Mouse (Mus musculus): ENCODE results near the gene Ywhah.
"Not testable (repeated sequence)": the region's sequence is repeated elsewhere in the genome, so short reads cannot be mapped to it uniquely, and the experiment has no call there.

Gene Ywhah

DNA sequence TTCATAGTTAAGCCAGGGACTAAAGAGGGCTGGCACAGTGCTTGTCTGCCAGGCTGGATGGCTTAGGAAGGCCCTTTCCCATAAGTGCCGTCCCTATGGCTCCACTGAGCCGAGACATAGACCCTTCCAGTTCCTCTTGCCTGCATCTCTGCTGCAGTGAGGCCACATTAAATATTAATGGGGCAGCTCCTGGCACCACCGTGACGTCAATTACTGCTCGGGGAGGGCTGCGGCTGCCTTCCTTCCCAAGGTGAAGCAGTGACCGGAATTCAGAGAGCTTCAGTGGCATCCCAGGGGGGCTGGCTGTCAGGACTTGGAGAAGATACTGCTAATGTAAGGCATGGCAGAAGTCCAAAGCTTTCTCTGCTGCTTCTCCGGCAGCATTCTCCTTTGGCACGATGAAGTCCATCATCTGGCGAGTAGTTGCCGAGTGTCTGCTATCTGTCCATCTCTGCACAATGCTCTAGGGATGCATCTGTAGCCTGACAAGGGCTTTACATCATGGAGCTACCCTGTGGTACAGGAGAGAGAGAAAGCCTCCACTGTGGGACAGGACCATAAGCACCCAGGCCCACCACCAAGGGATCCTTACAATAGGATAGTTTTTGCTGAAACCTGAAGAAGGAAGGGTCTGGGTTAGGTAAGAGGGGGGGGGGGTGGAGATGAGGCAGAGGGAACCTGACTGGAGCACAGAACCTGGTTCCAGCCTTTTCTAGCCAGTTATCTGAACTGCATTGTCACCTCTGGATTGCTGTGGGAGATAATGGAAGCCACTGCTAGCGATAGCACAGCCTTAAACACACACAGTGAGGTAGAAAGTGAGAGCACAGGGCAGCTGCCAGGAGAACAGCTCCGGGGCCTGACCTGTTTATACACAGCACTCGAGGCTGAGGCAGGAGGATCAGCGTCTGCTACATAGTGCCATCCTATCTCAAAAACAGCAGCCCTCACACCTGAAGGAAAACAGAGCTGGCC lies 7.2 kb upstream of the Ywhah start:
- peak; percentile 84 for DNase-seq (ENCODE audit: low read depth, low spot score)

DNA sequence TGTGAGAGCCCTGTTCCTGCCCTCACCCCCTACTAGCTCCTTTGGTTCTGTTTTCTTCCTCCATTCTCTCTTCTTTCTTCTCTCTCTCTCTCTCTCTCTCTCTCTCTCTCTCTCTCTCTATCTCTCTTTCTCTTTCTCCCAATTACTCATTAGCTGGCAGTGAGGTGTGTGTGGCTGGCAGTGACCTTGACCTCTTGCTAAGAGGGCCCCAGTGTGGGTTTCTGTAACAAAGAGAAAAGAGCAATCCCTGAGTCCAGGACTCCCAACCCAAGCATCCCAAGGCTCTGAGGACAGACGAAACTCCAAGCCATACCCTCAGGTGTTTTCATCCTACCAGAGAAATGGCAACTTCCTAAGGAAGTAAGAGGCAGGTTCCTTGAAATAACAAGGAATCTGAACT lies 4.5 kb upstream of the Ywhah start:
- DNase-seq (ENCODE audit: low read depth, low spot score): no peak

DNA sequence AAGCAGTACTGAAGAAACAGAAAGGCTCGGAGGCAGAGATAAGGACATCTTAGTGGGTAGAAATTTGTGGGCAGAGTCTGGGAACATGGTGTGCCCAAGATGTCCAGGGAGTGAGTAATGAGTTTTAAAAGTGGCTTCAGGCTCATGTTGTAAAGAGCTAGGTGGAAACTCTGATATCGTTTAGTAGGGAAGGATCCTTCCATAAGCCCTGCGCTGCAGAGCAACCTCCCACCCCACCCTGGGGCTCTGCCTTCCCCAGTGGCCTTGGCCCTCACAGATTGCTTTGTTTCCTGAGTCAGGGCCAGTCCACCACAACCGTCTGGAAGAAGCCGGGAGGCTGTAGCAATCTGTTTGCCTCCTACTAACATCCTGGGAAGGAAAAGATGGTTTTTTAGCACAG lies 3.0 kb upstream of the Ywhah start:
- DNase-seq (ENCODE audit: low read depth, low spot score): peak; percentile 72

DNA sequence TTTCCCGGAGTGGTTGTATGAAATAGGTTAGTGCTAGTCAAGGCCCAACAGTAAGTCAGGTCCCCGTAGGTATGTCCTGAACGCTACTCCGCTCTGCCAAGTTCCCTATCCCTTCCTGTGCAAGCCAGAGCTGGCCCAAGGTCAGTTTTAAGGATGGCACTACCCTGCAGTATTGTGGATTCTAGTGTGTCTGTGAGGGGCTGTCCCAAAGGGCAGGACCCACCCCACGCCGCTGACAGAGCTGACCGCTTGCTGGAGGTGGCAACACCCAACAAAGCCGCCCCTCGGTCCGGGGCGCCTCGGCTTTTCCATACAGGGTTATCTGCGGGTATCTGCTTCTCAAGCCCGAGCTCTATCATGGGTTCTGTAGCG lies 441 bp upstream of the Ywhah start:
- DNase-seq (ENCODE audit: low read depth, low spot score): no peak

DNA sequence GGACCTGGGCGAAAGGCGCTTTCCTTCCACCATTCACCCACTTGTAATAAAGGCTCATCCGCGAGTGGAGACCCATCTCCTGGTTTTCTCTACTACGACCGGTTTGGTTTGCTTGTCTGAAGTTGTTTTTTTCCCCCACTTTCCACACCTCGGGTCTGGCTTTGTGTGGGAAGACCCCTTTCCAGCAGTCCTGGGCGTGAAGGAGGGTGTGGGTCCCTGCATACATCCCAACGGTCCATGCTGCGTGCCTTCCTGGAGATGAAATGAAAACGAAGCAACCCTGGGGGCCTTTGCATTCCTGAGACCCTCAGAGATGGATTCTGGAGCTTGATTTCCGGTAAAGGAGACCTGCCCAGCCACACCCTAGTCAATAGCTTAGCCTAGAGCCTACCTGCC lies 808 bp downstream of the Ywhah start:
- DNase-seq (ENCODE audit: low read depth, low spot score): no peak

DNA sequence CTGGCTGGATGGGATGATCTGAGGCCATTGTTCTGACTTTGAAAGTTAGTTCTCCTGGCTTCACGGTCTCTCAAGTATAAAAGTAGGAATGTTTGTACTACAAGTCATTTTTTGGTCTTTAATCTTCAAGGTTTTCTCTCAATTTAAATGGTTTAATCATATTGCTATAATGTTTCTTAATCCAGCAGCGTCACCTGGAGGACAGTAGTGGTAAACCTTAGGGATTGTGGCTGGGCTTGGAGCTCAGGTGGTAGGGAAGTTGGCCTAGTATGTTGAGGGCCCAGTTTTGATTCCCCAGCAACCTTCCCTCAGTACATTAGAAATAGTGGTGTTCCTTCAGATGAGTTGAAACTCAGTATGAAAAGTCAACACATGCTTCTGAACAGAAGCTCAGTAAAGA lies 3.0 kb downstream of the Ywhah start:
- DNase-seq (ENCODE audit: low read depth, low spot score): peak; percentile 78

DNA sequence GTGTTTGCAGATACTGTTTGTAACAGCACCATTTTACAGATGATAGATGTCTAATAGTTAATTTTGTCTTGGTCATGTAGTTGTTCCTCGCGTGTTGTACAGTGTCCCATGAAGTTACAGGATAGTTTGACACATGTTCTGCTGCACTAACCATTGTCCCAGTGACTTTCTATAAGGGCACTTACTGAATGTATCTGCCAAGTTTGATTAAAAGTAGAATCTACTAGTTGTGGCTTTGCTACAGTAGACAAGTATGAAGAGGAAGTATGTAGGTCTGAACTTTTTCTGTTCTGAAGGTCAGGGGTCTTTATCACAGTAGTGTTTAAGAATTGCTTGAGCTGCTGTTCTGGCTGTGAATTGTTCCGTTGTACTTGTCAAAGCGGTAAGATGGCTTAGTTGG lies 4.7 kb downstream of the Ywhah start:
- DNase-seq (ENCODE audit: low read depth, low spot score): no peak

DNA sequence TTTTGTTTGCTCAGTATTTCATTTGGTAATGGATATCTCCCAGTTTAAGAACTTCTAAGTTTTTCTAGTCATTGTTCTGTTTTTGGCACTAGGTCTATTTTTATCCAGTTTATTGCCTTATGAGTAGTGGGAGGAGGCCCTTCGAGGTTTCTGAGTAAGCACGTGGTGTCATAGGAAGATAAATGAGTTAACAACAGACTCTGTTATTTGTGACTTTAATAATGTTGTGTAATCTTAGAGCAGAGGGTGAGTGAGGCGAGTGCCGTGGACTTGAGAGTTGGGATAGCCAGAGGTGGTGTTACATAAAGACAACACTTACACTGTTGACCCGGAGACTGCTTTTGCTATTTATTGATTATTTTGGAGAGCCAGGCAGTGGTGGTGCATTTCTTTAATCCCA lies 5.9 kb downstream of the Ywhah start:
- no peak for DNase-seq (ENCODE audit: low read depth, low spot score)

DNA sequence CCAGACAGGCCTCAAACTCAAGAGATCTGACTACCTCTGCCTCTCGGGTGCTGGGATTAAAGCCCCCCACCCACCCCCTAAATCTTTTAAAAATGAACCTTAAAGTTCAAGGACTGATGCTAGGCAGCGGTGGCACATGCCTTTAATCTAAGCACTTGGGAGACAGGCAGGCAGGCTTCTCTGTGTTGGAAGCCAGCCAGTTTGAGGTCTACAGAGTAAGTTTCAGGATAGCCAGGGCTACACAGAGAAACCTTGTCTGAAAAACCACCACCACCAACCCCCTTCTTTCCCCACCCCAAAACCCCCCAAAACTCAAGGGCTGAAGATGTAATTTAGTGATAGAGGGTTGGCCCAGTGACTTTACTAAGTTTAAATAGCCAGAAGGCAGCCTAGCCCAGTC lies 10.0 kb downstream of the Ywhah start:
- DNase-seq (ENCODE audit: low read depth, low spot score): no peak

DNA sequence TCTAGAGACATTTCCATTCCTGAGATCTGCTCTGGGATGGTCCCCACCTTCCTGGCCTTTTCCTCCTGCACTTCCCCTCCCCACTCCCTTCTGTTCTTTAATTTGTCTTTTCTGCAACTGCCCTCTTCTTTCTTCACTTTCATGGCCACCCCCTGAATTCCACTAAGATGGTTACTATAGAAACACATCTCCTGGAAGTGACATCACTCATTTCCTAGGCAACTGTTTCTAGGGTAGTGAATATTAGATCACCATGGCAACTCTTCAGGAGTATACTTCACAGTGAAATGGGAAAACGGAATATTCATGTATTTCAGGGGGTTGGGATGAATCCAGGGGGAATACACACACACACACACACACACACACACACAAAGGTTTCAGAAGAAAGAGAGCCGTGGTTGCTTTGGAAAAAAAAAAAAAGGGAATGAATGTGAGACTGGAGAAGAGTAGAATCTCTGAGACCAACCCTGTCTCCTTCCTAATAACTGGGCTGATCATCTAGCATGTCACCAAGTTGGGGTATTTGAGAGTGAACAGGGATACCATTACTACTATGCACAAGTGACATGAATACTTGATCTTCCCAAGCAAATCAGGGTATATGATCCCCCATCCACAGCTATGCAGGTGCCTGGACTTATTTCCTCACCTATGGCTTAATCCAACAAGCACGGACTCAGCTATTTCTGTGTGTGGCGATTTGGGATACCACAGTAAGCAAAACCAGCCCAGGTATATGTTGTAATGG lies 12.0 kb downstream of the Ywhah start:
- DNase-seq (ENCODE audit: low read depth, low spot score): peak; percentile 89

DNA sequence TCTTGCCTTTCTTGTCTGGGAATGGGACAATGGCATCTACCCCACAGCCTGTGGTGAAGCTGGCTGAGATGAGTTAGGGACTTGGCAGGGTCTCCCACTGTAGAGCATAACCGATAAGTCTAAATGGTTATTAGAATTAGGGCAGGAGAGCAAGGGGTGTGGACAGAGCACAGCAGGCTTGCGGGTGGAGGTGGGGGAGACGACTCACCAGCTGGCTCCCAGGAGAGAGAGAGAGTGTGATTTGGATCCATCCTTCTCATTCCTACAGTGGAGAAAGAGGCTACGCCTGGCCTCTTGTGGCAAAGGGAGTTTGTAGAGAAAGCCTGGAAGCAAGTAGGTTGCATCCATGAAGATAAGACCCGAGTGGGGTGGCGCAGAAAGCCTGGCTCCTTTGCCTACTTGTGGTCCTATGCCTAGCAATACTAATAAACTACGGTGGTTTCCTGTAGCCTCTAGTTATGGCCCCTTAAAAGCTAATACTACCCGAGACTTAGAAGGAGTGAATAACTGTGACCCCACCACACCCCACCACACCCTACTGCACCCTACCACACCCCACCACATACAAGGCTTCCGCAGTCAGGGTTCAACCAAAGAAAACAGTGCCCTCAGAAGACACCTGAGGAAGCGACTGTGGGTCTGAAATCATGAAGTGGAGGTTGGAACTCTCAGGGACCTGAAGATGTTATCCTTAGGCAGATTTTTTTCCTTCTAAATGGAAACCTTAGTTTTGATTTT lies 13.6 kb downstream of the Ywhah start:
- no peak for DNase-seq (ENCODE audit: low read depth, low spot score)

DNA sequence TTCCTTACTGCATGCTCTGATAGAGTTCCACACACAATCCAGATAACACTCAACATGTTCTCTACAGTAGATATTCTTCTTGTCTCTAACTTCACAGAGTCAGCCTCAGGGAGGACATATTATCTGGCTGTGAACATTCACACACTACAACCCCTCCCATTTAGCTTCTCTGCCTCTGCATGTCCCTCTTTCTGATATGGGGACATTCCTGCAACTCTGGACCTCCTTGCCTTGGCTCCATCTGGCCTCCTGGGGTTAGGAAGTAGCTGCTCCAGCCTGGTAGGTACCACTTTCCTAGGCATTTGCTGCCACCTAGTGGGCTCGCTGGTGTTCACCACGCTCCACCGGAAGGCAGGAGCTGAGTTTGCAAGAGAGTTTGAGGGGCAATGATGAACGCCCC lies 14.5 kb downstream of the Ywhah start:
- peak; percentile 92 for DNase-seq (ENCODE audit: low read depth, low spot score)

DNA sequence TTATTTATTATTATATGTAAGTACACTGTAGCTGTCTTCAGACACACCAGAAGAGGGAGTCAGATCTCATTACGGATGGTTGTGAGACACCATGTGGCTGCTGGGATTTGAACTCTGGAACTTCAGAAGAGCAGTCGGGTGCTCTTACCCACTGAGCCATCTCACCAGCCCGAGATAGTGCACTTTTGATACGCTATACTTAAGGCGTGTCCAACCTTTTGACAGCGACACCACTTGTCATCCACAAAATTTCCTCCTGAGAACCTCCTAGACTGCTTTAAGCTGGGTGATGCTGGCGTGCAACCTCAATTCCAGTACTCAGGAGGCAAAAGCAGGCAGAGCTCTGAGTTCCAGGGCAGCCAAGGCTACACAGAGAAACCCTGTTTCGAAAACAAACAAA lies 15.0 kb downstream of the Ywhah start:
- DNase-seq (ENCODE audit: low read depth, low spot score): not testable (repeated sequence)

DNA sequence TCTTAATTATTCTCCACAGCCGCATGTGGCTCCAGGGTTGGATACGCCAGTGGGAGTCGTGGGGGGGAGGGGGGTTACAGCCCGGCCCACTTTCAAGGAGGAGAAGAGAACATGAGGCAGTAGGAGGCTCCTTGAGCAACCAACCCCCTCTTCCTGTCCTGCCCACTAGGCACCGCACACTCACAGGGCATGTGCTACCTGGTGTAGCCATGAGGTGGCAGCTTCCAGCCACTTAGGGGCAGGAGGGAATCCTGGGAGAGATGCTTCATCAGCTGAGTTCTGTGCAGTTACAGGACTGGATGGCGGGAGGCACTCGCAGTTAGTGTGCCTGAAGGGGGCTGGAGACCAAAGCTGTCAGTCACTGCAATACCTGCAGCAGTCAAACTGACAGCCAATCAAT lies 15.5 kb downstream of the Ywhah start:
- DNase-seq (ENCODE audit: low read depth, low spot score): no peak

DNA sequence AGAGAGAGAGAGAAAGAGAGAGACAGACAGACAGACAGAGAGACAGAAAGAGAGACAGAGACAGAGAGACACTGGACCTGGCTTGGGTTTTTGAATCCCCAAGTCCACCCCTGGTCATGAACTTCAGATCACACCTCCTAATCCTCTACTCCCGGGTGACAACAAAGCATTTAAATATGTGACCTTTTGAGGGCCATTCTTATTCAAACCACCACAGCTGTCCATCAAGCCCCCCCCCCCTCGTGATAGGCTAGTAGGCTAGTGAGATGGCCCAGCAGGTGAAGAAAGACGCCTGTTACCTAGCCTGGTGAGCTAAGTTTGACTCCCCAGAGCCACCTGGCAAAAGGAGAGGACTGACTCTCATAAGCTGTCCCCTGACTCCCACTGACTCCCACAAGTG lies 16.3 kb downstream of the Ywhah start:
- DNase-seq (ENCODE audit: low read depth, low spot score): no peak

DNA sequence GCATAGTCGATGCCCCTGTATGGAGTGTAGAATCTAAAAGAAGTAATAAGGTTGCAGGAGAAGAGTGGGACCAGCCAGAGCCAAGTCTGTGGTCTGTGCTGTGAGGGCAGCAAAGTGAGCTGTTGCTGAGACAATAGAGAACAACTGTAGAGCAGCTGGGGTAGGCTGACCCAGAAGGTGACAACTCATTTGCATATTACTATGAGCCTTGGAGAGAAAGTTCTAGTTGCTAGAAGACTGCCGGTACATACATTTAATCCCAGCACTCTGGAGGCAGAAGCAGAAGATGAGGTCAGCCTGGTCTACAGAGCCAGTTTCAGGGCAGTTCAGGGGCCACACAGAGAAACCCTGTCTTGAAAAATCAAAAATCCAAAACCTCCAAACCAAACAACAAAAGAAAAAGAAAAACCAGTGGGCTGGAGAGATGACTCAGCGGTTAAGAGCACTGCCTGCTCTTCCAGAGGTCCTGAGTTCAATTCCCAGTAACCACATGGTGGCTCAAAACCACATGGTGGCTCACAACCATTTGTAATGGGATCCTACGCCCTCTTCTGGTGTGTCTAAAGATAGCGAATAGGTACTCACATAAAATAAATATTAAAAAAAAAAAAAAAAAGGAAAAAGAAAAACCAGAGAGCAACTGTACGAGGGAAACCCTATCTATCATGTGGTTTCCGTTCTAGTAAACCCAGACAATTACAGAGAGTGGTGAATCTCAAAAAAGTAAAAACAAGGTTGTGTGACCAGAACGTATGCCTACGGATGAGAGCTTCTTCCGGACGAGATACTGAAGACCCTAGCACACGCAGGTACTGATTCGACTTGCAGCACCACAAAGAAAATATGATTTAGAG lies 20.3 kb downstream of the Ywhah start:
- no peak for DNase-seq (ENCODE audit: low read depth, low spot score)

DNA sequence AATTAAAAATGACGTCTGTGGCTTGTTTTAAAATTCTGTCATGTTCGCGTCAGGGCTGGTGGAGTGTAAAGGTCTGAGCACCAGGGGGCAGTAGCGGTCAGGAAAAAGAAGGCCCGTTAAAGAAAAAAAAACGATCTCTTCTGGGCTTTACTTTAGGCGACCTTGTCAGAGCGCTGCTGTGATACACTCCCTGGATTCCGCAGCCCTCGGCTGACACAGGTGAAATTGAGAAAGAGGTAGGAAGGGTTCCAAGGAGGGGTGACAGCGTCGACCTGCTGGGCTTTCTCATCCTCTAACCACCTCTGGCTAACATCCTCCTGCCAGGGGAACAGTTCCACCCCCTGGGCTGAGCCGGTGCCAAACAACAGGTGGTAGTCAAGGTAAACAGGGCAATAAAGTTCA lies 20.9 kb downstream of the Ywhah start:
- DNase-seq (ENCODE audit: low read depth, low spot score): peak; percentile 71

DNA sequence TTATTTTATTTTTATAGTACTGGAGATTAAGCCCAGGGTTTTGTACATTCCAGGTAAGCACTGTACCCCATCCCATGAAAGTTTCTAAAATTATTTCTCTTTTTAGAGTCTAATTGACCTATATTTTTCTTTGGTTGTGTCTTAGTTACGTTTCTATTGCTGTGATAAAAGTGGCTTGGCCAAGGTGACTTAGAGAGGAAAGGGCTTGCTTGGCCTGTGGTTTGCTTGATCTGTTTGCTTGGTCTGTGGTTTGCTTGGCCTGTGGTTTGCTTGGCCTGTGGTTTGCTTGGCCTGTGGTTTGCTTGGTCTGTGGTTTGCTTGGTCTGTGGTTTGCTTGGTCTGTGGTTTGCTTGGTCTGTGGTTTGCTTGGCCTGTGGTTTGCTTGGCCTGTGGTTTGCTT lies 22.1 kb downstream of the Ywhah start:
- DNase-seq (ENCODE audit: low read depth, low spot score): not testable (repeated sequence)

DNA sequence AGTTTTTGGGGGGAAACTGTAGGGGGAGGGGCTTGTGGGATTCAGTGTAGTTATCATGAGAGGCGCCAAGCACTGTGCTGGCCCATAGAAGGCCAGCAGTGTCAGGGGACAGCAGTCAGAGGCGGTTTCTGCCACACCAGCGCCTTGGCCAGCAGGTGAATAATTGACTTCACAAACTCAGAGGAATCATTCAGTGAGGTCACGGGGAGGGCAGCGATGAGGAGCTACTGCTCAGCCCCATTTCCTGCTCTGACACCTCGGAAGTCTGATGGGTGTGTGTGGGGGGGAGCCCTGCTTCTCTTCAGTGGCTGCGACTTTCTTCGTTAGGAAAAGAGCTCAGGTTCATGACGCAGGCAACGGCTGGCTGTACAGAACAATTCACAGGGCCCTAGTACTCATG lies 24.8 kb downstream of the Ywhah start:
- DNase-seq (ENCODE audit: low read depth, low spot score): no peak

DNA sequence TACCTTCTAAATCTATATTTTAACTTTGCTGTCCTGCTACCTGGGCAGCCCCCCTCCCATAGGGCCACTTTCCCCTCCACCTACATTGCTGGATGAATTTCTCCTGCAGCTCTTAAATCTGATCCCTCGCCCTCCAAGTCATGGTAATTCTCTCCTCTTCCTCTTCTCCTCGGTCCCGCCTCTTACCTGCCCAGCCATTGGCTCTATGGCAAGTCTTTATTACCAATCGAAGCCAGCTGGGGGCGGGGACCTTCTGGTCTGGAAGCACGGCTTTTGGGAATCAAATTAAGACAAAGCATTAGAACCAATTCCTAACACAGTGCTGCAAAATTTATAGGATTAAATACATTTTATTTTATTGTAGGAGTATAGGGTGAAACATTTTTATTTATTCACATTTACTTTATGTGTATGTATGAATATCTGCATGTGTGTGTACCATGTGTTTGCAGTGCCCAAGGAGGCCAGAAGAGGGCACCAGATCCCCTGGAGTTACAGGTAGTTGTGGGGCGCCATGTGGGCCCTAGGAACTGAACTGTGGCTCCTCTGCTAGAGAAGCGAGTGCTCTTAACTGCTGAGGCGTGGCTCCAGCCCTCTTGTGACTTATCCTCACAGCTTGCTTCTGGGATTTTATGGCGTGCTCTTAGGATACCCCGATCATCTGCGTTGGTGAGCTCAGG lies 26.2 kb downstream of the Ywhah start:
- DNase-seq (ENCODE audit: low read depth, low spot score): no peak

DNA sequence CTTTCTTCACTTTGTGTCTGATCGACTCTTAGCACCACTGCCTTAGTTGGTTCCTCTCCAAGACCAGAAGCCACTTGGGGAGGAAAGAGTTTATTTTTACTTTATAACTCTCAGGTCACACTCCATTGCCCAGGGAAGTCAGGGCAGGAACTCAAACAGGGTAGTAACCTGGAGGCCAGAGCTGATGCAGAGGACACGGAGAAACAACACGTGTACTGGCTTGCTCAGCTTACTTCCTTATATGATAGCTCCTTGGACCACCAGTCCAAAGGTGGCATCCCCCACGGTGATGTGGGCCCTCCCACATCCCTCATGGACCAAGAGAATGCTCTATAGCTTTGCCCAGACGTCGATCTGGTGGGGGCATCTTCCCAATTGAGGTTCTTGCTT lies 26.7 kb downstream of the Ywhah start:
- DNase-seq (ENCODE audit: low read depth, low spot score): no peak
